Mouse (Mus musculus) ES-E14 (cell line): ENCODE results near the gene Hpn. TPM values are rescaled to one million over a fixed set of nuclear protein-coding genes. Genes with fewer than 3 reads are reported as not detected.

ENCODE experiments used
- DNase-seq: peaks from one replicate; pipeline ENCODE4 v3.0.0-alpha.2; 2013; ENCODE audit warnings: low read depth, low spot score
- H3K27ac ChIP-seq: 2 replicates; pipeline ENCODE4 v1.5.1; 2012; ENCODE audit warnings: low read depth, mild to moderate bottlenecking, low read length, moderate library complexity, mixed read lengths; ENCODE audit not compliant: poor library complexity, insufficient read depth, severe bottlenecking
- H3K36me3 ChIP-seq: 2 replicates; pipeline ENCODE4 v1.6.1; 2012; ENCODE audit warnings: mild to moderate bottlenecking, low read length, moderate library complexity, mixed read lengths; ENCODE audit not compliant: control insufficient read depth, poor library complexity, insufficient read depth, severe bottlenecking
- H3K4me1 ChIP-seq, 2 experiments: fragments of 150-350 bp in 1 of 2; sonication (generic) in 1 of 2; 2 replicates each; pipeline ENCODE4 v1.6.1; 2012; ENCODE audit warnings: low read length in 2 of 2, mild to moderate bottlenecking in 1 of 2, mixed read lengths in 1 of 2; ENCODE audit not compliant: control insufficient read depth in 2 of 2, insufficient read depth in 2 of 2, poor library complexity in 1 of 2
- H3K4me3 ChIP-seq, 2 experiments: fragments of 150-350 bp in 1 of 2; sonication (generic) in 1 of 2; 2 replicates each; pipeline ENCODE4 v1.5.1; 2012; ENCODE audit warnings: low read length in 2 of 2, low read depth in 1 of 2, mild to moderate bottlenecking in 1 of 2, mixed read lengths in 1 of 2; ENCODE audit not compliant: insufficient read depth in 1 of 2, poor library complexity in 1 of 2, severe bottlenecking in 1 of 2
- H3K9ac ChIP-seq: 2 replicates; pipeline ENCODE4 v1.6.1; 2012; ENCODE audit warnings: low read depth, mild to moderate bottlenecking, low read length, mixed read lengths; ENCODE audit not compliant: poor library complexity, insufficient read depth, severe bottlenecking
- H3K9me3 ChIP-seq: fragments of 150-350 bp; sonication (generic); 2 replicates; pipeline ENCODE4 v1.6.1; 2012; ENCODE audit warnings: low read depth, mild to moderate bottlenecking, low read length; ENCODE audit not compliant: control insufficient read depth, insufficient read depth
- CHD2 ChIP-seq: IDR thresholded peaks from 2 replicates; pipeline ENCODE4 v1.6.1; 2014; ENCODE audit warnings: mild to moderate bottlenecking, low read depth, low read length, inconsistent platforms
- HCFC1 ChIP-seq: IDR thresholded peaks from 2 replicates; pipeline ENCODE4 v1.6.1; 2012; ENCODE audit warnings: low read length, inconsistent platforms, borderline replicate concordance; ENCODE audit not compliant: insufficient read depth
- MAFK ChIP-seq: IDR thresholded peaks from 2 replicates; pipeline ENCODE4 v1.6.1; 2014; ENCODE audit warnings: mild to moderate bottlenecking, low read depth, low read length, inconsistent platforms; ENCODE audit not compliant: insufficient read depth
- ZC3H11A ChIP-seq: IDR thresholded peaks from 2 replicates; pipeline ENCODE4 v1.6.1; 2012; ENCODE audit warnings: low read depth, mild to moderate bottlenecking, inconsistent platforms, low read length, borderline replicate concordance
- ZNF384 ChIP-seq: IDR thresholded peaks from 2 replicates; pipeline ENCODE4 v1.6.1; 2012; ENCODE audit warnings: low read depth, low read length, inconsistent platforms
- in situ Hi-C, 2 experiments: fragments of 600-800 bp; cut with MboI; formaldehyde crosslinking; loops; one replicate each; pipeline ENCODE4 v1.15.1; 2025; ENCODE audit warnings: low sequenced_read_pairs in 2 of 2, inconsistent platforms in 1 of 2; ENCODE audit not compliant: unreplicated experiment in 2 of 2
- total RNA-seq: library from RNA; depleted of rRNA; stranded (reverse); fragments of 300-350 nt; gene quantifications from 2 replicates; pipeline ENCODE4 v1.2.3, GENCODE M21; 2012

Hpn gene
- total RNA-seq, 1 experiment: 14.5 TPM

DNA sequence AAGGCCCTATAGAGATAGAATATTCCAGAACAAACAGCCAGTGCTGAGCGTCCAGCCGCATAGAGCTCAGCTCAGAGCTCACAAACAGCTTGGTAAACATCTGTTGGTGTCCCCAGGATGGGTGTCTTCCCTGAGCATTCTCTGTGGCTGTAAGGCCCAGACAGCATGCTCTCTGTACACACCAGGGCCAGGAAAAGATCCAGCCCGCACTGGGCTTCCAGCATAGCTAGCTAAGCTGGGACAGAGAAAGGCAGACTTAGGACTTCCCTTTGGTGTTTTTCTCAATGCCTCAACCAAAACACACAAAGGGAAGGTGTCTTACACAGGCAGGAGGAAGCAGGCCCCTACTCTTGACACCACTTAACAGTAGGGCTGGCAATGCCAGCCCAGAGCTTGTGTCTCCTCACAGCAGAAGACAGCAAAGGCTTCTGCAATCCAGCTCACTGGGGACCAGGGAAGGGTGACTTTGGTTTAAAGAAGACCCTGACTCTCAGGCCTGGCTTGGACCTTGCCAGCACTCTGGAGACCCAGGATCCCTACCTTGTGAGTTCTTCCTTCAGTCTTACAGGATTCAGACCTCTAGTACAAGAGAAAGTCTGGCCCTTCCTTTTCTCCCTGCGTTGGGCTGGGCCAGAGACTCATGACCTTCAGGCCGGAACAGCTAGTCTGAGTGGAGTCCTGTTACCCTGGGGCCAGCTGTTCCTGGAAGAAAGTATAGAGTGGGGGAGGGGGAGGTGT lies 40.4 kb upstream of the Hpn start, which contains the start of gene Gramd1a:
Gene Gramd1a, minus strand, starts transcription at position 601 of the 738 bp plus-strand sequence.
- Histone ChIP-seq H3K27ac (peak within 1 kb of the TSS; percentile 91), H3K9ac (peak within 1 kb of the TSS; percentile 57; the same call in 1 of the 2 replicates), H3K36me3 (no peaks in the 10 kb centered on the region; the same call in 1 of the 2 replicates), H3K4me3 (peak within 1 kb of the TSS; percentile 49 to 61), H3K4me1 (peaks cover 8 to 16% of the 10 kb centered on the region in 2 experiments), H3K9me3 (no peaks in the 10 kb centered on the region)
- TF ChIP-seq HCFC1 (0 out of 2 replicates have a peak, but pooled peaks have one; percentile 18), ZNF384 (no peak), MAFK (no peak), CHD2 (0 out of 2 replicates have a peak, but pooled peaks have one; percentile 45), ZC3H11A (no peak)
- in situ Hi-C loops: no loop called here
- DNase-seq: no peak

GRCm38 (mm10) chr7:31153536-31154320 lies 38.6 kb upstream of the Hpn start:
- no peaks in the 10 kb centered on the region; the same call in 1 of the 2 replicates for H3K36me3 ChIP-seq
- no peak overlapping the region for H3K4me3 ChIP-seq
- in situ Hi-C loops: no loop called here
- TF ChIP-seq CHD2: no peak
- TF ChIP-seq HCFC1: no peak
- TF ChIP-seq ZNF384: no peak
- TF ChIP-seq MAFK: no peak
- no peak for TF ChIP-seq ZC3H11A
- H3K4me1 ChIP-seq: peaks cover 10 to 27% of the 10 kb centered on the region in 2 experiments
- no peak overlapping the region for H3K9ac ChIP-seq
- H3K9me3 ChIP-seq: no peaks in the 10 kb centered on the region
- DNase-seq: no peak
- no peak overlapping the region; the same call in 1 of the 2 replicates for H3K27ac ChIP-seq

DNA sequence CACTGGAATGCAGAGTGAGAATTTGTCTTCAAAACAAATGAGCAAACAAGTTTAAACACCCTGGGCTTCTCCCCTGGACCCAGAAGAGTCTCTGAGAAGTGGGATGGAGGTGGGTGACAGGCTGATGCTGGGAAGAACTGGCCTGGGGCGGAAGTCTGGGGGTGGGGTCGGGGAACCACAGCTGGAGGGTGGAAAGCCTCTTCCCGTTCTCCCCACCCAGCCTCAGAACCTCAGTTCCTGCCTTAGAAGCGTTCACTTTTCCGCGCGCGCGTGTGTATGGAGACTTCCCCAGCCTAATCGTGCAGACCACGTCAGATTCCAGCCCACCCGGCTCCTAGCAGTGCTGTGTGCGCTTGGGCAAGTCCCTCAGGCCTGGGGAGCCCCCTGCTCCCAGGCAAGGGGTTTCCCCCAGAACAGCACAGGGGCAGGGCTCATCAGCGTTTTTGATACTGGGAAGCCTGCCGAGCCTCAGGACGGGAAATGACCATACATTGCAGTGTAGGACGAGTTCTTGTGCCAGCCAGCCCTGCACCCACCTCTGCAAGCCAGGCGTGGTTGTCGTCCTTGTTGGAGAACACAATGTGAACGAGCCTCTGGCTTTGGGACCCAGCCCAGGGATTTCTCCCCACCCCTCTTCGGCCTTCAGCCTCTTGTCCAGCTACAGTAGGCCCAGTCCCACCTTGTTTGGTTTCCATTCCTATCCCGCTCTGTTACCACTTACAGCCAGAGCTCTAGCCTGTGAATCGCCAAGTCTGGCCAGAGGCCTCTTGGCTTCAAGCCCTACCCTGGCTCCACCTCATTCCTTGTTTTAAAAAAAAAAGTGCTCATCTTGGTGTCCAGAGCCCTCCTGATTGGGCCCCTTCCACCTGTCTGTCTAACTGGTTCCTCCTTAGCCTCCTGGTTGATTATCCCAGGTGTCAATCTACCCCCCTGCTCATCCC lies 36.5 kb upstream of the Hpn start:
- DNase-seq: peak; percentile 77
- H3K4me1 ChIP-seq: peaks cover 13 to 33% of the 10 kb centered on the region in 2 experiments
- H3K36me3 ChIP-seq: no peaks in the 10 kb centered on the region; the same call in 1 of the 2 replicates
- H3K4me3 ChIP-seq: peak overlapping the region; percentile 82
- TF ChIP-seq ZNF384 (peak; percentile 86), CHD2 (no peak), HCFC1 (no peak), ZC3H11A (no peak), MAFK (no peak)
- H3K27ac ChIP-seq: peak overlapping the region; percentile 83
- H3K9ac ChIP-seq: peak overlapping the region; percentile 85
- in situ Hi-C loops: no loop called here
- H3K9me3 ChIP-seq: no peaks in the 10 kb centered on the region
